Mouse (Mus musculus) CD4-positive helper T cell, adult 2 months (primary cell): ENCODE results near the gene Kif5c.

ENCODE experiments used
- DNase-seq: peaks from one replicate; pipeline ENCODE4 v3.0.0-alpha.2; 2012; ENCODE audit warnings: low read depth, missing footprints, low spot score

The Kif5c gene

DNA sequence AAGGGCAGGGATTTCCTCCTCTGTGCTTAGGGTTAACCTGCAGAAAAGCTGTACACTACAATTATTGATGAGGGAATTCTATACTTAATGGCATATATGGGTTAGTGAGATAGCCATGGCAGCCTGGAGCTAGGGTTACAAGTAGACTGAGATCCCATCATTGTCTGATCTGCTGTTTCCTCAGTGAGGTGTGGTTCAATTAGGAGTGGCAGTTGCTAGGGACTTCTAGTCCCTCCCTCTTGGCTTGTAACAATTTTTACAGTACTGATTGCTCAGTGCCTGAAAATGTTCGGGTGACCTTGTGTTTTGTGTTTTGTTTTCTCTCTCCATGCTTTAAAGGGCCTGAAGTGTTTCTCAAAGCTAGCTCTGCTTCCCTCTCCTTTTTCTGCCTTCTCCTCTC lies 2.1 kb downstream of the Kif5c start:
- no peak for DNase-seq

DNA sequence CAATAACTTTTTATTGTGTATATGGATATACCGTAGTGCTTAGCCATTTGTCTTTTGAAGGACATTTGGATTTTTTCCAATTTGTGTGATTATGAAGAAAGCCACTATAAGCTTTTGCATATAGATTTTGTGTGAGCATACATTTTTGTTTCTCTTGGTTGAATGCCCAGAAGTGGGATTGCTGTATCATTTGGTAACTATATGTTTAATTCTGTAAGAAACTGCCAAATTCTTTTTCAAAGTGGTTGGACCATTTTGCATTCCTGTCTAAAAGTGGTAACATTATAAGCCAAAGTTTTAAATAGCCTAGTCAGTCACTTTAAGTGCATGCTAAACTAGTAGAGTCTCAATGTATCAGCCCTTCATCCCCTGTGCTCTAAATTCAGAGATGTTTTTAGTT lies 6.5 kb downstream of the Kif5c start:
- no peak for DNase-seq

DNA sequence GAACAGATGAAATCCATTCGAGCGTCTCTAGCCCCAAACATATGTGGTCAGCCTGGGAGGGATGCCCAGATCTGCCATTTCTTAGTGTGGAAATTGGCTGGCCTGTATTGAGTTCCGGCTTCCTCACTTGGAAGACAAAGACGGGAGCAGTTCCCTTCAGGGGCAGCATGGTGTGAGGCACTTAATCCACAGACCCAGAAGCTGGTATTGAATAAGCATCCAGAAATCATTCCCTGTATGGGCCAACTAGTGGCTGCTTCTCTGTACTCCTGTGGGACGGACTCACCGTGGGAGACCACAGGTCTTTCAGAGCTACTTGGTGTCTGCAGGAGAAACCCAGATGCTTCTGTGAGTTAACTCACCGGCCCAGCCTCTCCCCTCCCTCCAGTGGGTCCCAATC lies 8.5 kb downstream of the Kif5c start:
- DNase-seq: no peak

DNA sequence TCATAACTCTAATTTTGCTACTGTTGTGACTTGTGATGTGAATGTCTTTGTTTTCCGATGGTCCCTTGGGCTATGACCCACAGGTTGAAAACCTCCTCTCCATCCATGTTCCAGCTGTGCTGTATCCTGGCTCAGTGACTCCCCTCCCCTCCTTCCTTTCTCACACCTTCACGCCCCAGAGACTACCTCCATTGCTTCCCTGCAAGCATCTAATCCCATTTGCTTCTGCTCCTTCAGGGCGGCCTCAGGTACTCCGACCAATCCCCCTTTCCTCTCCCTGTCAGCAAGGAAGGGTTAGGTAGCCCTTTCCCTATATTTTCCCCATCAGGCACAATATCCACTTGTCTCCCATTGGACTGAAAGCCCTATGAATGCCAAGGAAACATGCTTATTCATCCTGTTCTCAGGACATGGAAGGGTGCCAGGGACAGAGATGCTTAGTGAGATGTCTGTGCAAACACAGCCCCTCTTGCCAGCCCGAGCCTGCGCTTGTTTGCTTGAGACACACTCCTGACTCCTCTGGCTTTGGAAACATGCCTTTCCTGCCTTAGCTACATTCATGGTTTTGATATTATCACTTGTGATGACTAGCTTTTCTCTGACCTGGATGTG lies 9.1 kb downstream of the Kif5c start:
- DNase-seq: no peak

DNA sequence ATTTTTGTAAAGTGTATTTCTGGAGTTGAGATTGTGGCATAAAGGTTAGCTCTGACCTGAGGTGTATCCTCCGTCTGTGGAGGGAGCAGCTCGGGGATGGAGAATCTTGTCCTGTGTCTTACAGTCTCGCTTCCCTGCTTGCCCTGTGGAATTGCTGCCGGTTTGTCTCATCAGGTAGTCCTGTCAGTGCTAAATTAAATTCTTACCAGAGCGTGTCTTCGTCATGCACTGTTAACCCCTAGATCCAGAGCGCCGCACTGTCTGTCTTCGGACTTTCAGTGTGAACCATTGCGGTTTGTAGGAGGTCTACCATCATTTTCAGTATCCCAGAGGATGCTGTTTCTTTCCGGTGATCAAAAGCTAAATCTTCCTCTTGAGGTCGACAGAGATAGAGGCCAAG lies 10.1 kb downstream of the Kif5c start:
- DNase-seq: no peak

DNA sequence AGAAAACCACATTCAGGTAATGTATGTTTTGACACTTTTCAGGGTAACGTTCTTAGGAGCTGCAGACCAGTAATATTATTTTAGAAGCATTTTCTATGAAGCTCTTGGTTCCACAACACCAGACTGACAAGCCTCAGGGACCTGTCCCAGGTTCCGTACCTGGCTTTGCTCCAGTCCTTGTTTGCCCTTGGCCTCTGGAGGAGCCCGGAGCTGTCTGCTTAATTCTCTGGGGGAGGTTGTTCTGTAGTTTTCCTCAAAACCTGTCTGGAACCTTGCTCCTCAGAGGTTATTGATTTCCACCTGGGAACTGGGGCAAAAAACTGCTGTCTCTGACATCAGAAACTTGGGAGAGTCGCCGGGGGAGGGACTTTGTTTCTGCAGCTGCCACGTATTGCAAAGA lies 11.5 kb downstream of the Kif5c start:
- no peak for DNase-seq

DNA sequence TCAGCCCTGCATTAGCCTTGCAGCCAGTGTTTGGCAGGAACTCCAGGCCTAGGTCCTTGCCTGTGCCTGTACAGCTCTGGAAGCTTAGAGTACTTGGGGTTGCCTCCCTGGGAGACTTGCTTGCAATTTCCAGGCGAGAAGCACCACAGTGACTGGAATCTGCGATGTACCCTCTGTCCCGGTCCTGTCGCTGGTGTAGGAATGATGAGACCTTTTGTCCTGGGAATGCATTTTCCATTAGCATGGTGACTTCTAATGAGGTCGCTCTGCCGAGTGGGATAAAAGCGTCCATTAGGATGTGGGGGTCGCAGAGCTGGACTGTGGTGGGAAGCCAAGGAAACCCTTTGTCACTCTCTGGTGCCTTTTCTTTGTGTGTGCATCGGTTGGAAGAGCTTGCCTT lies 14.1 kb downstream of the Kif5c start:
- no peak for DNase-seq

DNA sequence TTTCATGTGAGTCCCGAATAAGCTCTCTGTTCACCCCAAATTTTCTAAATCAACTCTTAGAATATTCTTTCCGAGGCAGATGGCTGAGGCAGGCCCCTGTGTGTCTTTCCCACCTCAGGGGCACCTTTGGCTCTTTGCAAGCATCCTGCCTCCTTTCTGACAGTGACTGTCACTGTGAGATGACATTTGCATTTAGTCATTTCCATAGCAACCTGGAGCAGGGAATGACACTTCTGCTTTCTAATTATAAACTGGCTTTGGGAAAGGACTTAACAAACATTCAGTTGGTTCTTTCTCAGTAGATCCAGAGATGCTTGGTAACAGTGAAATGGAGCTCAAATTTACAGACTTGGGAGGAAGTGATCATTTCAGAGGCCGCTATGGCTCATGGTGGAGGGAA lies 23.7 kb downstream of the Kif5c start:
- DNase-seq: no peak

DNA sequence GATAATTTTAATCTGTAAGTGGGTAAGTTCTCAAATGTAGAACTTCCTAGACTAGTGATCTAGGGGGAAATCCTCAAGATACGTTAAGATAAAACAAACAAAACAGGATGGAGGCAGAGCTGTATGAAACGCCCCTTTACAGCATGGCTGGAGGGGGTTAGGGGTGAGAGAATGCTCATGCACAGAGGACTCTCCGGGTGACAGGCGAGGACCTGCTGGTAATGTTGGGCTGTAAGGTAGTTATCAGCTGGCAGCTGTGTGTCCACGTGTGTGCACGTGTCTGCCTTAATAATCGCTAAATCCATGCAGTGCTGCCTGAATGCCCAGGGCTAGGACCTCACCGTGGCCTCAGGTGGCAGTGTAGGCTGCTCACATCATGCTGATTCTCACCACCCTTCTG lies 24.7 kb downstream of the Kif5c start:
- no peak for DNase-seq

DNA sequence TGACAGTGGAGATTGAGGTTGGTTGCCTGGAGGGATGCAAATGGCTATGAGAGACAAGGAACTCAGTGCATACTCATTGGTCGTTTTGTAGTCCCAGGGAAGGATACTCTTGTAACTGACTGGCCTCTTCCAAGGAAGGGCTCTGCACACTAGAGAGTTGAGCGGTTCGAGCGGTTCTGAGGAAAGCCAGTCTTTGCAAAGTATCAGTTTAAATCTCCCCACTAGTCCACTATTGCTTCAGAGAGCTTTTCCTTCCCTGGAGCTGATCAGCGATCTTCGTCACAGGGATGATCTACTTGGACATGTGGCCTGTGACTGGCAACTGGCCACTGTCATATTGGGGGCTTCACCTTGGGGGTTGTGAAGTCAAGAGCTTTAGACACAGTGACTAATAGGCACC lies 28.5 kb downstream of the Kif5c start:
- DNase-seq: no peak

DNA sequence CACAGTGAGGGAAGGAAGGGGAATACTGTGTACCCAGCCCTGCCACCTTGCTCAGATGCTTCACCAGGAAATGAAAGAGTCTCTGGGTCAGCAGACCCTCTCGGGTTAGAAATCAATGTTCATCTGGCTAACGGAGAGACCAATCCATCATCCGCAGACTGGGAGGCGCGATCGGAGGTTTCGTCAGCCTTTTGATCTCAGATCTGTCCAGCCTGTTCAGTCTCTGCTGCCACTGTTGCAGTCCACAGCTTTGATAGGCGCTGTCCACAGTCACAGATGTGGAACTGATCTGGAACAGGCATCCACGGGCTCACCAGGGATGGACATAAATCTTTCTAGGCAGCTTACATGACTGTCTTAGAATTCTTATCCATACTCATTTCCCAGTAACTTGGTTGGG lies 29.2 kb downstream of the Kif5c start:
- DNase-seq: no peak

DNA sequence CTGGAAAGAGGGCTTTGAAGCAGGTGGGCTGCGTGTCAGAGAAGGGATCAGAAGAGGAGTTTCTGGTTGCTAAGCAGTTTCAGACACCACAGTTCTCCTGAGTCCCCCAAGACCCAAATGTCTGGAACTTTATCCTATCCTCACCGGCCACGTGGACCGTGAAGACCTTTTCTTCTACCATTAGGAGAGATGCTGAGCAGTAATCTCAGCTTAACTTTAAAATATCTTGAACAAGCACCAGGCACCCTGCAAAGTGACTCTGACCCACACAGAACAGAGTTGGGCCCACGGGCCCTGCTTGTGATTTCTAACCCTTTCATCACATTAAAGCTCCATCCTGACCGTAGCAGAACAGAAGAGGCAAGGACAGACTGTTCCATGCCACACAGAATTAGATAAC lies 29.7 kb downstream of the Kif5c start:
- no peak for DNase-seq

DNA sequence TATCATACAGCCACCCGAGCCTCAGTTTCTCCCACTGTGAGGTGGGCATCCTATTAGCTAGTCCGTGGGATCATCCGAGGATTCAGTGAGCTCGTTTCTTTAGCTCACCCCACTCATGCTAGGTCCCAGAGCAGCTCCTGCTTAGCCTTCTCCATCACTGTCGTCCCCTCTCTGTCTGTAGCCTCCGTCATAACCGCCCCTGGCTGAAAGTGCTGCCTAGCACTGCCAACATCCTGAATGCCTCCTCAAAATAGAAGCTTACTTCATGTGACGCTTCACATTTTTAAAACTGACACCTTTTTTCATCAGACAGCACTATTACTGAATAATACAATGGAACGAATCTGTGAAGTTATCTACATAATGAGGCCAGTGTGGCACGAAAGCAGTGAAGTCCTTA lies 30.1 kb downstream of the Kif5c start:
- no peak for DNase-seq

DNA sequence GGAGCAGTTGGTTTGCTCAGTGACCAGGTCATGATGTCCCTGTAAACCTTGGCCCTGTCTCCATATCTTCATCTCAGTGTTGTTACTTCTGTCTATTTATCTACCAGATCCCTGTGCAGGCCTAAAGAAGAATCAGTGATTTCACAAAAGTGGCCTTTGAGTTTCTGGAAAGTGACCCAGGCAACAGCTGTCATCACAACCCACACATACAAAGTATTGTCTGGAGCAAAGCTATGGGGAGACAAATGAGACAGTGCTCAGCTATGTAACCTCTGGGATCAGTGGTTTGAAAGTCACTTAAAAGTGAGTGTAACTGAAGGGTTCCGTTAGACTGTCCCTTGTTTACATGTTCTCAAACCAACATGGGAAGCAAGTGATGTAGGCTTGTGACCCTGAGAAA lies 32.6 kb downstream of the Kif5c start:
- DNase-seq: no peak

DNA sequence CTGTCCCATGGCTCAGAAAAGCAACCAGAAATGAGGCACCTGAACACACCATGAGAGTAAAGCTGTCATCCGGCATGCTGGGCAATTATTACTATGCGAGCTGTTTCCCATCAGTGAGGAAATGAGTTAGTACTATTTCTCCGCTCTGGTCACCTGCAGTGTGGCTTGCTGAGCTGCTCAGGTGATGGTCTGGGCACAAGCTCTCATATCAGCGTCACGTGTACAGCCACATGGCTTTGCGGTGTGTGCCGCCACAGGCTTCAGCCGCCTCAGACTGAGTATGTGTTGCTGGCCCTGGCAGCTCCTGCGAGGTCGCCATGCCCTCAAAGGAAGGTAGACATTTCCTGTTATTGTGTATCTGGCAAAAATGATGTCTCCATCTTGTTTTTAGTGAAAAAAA lies 35.5 kb downstream of the Kif5c start:
- no peak for DNase-seq

DNA sequence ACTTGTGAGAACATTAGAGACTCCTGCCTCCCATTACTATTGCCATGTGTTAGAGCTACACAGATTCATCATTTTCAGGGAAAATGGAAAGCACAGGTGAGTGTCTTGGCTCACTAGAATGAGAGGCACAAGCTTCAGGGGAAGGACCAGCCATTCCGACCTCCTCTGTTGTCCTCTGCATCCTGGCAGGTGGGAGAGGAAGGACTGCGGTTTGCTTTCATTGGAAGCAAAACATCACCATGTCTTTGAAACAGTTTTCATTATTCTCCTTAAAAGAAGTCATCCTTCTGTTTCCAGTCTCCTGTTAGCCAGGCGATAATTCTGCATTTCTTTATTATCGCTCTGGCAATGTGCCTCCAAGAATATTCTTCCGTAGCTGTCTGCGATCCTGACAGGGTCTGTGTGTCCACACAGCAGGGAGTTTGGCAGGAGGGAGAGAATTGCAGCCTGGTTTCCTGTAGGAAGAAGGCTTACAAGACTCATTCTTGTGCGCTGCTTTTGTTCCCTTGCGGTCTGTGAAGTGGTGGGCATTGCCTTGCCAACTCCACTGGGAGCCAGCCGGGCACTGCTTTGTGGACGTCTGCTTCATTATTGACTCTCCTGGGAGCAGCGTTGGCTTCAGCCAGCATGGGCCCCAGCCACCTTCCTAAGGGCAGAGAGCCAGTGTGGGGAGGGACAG lies 36.2 kb downstream of the Kif5c start:
- no peak for DNase-seq

DNA sequence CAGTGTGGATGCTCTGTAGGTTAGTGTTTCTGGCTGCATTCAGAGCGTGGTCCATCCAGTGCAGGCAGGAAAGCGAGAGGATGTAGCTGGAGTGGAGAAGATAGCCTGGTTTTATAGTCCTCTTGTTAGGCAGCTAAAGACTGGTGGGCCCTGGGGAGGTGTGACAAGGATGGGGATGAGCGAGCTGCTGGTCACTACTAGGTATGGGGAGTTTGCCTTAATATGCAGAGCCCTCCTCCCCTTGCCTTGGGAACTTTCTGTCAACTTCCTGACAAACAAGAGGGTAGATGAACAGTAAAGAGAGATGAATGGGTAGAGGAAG lies 36.7 kb downstream of the Kif5c start:
- DNase-seq: no peak

DNA sequence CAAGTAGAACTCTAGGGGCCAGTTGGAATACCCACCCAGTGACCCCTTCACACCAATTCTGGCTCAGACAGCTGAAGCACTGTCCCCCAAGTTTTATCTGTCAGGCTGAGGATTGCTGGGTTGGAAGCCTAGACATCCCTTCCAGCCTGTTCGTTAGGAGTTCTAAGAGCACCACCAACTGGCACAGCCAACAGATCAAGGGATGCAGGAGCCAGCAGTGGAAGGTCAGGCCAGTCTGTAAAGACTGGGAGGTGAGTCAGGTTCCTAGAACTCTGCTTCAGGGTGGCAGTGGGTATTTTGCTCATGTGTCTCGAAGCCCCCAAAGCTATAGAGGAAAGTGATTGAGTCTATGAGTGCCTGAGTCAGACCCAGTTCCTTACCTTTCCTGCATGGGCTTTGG lies 37.9 kb downstream of the Kif5c start:
- no peak for DNase-seq

DNA sequence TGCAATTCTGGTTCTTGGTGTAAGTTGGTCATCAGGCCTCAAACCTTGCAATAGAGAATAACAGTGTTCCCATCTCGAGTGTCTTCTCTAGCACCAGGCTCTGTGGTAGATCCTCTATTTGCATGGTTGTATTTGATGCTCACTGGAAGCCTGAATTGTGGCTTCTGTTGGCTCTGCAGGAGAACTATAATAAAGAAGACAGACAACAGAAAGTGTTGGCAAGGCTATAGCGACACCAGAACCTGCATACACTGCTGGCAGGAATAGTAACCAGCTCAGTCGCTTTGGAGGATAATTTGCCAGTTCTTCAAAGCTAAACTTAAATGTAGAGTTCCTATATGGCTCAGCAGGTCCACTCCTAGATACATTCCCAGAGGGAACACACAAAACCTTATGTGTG lies 38.6 kb downstream of the Kif5c start:
- DNase-seq: no peak

DNA sequence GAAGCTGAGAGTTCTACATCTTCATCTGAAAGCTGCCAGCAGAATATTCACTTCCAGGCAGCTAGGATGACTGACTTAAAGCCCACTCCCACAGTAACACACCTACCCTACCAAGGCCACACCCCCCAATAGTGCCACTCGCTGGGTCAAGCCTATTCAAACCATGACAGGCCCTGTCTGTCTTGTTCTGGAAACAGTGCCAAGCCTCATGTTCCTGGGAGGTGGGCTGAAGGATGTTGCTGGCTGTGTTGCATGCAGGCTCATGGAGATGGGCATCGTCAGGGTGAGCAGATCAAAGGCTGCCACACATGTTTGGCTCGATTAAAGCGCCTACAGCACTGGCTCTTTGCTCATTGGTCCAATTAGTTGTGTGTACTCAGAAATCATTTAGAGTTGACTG lies 39.9 kb downstream of the Kif5c start:
- DNase-seq: no peak

DNA sequence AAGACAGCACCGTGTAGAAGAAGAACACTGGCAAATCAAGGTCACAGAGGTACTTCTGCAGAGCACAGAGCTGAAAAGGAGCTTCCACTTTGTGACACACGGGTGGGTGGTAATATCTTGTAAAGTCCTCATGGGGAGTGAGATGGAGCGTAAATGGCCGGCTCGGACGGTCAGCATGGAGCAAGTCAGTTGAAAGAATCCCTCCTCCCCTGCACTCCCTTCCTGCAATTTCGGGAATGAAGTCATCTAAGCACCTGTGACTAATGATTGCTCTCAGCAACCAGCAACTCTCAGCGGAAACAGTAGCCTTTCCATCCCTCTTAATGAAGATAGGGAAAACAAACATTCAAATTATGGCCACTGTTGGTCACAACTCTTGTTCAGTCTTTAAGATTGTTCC lies 40.9 kb downstream of the Kif5c start:
- no peak for DNase-seq

DNA sequence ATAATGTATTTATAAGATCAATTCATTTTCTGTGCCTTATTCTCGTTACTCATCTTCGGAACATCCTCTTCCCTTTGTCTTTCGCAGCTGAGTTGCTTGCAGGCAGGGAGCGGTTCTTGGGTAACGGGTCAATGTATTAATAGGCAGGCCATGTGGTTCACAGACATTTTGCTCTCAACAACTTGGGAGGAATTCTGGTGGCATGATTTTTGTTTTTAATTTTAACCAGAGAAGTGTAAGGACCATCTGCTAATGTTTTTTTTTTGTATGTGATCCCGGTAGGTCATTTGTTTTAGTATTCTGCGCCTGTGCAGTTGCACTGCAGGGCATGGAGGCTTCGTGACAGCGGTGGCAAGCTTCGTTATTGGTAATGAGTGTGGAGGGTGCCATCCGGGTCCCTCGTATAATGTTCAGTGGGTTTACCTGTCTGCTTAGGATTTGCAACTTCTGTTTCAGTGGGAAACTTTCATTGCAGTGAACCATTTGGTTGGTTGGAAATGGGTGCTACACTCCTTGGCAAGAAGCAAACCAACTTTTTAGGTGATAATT lies 41.4 kb downstream of the Kif5c start:
- DNase-seq: no peak

DNA sequence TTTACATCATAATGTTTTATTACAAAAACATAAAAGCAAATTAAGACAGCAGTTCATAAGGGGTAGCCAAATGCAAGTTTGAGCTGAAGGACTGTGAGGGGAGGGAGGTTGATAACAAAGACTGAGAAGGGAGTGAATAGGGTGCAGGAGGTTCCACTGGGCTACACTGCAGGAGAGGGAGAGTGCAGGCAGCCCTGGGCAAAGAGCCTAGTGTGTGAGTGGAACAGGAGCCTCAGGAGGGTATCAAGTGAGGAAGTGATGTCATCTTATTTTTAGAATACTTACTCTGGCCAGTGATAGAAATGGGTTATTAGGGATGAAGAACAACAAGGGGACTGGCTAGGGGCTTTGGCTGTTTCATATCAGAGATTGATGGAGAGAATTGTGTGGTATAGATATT lies 42.2 kb downstream of the Kif5c start:
- DNase-seq: no peak

DNA sequence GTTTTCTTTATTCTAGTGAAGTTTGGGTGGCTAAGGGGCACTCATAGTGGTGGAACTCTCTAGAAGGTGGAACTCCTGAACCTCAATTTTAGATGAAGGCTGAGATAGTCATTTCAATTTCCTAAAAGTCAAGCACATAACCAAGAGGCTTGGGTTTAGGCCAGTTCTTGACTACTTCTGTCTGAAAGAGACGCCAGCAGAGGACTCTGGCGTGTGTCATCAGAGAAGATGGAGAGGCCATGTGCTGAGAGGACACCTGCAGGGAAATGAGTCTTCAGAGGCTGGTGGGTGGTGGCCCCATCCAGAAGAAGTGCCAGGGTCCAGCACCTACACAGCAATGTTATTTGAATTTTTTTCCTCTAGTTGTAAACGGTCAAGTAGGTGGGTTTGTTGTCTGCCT lies 42.8 kb downstream of the Kif5c start:
- no peak for DNase-seq
